Mouse (Mus musculus): Measurements from ENCODE around the gene Espnl.

GRCm38 (mm10) chr1:91373414-91373835, 51.5 kb downstream of the Espnl start:
- TF ChIP-seq FOSL1 (IDR thresholded peaks at IDR 0.05; ENCODE audit: insufficient read depth, low read length, poor library complexity, severe bottlenecking) (no peak), MYOG (IDR thresholded peaks at IDR 0.05; ENCODE audit: control insufficient read depth, extremely low read depth, insufficient read length) (no peak), CTCF (IDR thresholded peaks at IDR 0.05; ENCODE audit: control insufficient read depth, insufficient read depth, insufficient read length) (no peak), MAX (IDR thresholded peaks at IDR 0.05) (no peak)
